Mouse (Mus musculus) cerebellum, adult 11 months (tissue): ENCODE measurements around the gene Terb1.

Experiments used
- DNase-seq: peaks from one replicate; pipeline ENCODE4 v3.0.0; 2022

Terb1 gene

DNA sequence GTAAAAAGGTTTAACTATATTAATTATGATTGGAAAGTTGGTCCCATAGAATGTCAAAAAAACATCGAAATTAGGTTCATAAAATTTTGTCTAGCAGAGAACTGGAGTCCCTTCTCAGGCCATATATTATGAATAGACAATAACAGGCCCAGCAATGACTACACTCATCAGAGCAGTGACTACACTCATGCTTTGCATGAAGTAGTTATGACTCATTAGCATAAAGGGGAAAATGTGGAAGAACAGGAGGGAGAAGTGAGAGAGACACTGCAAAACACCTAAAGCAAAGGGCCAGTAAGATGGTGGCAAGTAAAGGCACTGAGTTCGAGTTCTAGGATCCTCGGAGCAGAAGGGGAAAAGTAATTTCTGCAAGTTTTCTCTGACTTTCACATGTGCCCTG lies 63.7 kb downstream of the Terb1 start:
- DNase-seq, result no peak

DNA sequence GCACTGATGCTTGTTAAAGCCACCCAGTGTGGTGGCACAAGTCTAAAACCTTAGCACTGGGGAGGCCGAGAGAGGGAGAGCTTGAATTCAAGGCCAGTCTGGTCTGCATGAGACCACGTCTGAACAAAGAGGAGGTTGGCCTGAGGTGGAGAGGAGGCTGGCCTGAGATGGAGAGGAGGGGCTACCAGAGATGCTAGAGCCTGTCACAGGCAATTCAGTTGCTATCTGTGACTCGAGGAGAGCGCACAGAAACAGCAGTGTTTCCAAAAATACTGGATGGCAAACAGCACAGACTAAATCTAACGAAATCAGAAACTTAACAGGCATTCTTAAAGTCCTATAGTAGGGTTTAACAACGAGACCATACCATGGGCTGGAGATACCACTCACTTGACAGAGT lies 64.5 kb downstream of the Terb1 start:
- no peak for DNase-seq

DNA sequence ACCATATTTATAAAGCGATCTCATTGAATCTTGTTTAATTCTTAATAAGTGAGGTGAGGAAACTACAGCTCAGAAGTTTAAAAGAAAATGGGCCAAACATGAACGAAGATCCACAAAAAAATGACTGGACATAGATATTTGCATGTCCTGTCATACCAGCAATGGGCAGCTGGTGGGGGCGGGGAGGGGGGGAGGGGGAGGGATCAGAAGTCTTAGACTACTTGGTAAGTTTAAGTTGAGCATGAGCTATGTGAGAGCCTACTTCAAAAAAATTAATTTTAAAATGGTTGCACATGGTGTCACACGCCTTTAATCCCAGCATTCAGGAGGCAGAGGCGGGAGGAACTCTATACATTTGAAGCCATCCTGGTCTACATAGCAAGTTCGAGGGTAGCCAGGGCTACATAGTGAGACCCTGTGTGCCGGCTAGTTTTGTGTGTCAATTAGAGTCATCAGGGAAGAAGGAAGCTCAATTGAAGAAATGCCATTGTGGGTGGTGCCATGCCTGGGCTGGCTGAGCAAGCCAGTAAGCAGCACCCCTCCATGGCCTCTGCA lies 66.5 kb downstream of the Terb1 start:
- no peak for DNase-seq

DNA sequence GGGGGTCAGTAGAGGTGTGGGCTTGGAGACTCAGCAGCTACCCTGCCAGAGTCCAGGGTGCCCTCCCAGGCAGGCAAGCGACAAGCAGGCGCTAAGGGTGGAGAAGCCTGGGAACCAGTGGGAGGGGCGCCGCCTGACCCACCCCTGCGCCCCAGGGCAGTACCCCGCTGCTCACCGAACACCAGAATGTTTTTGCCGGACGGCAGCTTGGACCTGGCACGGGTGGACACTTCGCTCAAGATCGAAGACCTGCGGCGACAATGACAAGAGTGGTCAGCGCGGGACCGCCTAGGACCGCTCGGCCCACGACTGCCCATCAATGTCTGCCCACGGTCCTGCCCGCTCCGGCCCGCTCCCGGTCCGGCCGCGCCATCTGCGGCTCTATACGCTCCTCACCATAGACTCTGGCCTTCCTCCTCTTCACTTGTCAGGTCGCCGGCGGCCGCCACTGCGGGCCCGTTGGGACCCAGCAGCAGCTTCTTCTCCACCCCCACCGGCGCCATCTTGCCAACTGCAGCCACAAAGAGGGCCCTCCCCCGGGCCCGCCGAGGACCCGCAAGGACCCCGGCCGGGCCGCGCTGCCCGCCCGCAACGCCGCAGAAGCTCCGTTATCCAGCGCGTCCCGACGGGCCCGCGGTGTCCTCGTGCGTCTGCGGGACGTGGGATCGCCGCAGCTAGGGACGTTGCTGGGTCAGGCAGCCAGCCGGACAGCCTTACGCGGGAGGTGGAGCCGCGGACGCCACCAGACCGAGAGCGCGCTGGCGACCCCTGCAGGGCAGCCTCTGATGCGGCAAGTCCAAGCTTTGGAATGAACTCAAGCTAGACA lies 67.2 kb downstream of the Terb1 start, which contains the start of gene Dync1li2:
Dync1li2 (minus strand) TSS at position 749 of the 826 bp plus-strand sequence.
- DNase-seq, result peak; percentile 90

DNA sequence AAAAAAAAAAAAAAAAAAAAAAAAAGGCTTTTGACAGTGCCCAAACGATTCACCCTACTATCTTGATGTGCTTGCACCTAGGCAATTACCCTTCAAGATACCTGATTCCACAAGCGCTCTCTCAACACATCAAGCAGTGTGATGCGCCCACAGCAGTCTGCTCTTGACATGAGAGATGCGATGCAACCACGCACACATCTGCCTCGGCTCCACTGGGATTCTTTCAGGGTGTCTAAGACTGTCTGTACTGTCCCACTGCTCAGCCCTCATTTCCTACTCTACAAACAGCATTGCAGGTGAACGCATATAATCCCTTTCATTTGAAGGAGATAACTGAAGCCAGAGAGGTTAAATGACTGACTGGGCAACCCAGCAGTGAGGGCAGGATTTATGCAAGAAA lies 68.1 kb downstream of the Terb1 start:
- no peak for DNase-seq

DNA sequence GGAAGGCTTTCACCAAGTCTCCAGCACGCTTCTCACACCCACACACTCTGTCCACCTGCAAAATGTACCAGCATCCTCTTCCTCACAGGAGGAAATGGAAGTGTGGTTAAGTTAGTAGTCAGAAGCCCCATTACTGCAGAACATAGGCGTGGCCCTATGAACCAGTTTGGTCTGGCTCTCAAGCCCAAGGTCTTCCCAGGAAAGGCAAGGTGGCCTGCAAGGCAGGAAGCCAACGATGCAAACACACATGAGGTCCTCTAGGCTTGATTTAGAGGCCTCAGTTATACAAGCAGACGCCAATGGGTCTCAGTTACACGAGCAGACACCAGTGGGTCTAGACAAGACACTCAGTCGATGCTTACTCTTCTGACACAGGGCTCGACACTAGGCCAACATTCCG lies 70.2 kb downstream of the Terb1 start:
- no peak for DNase-seq

DNA sequence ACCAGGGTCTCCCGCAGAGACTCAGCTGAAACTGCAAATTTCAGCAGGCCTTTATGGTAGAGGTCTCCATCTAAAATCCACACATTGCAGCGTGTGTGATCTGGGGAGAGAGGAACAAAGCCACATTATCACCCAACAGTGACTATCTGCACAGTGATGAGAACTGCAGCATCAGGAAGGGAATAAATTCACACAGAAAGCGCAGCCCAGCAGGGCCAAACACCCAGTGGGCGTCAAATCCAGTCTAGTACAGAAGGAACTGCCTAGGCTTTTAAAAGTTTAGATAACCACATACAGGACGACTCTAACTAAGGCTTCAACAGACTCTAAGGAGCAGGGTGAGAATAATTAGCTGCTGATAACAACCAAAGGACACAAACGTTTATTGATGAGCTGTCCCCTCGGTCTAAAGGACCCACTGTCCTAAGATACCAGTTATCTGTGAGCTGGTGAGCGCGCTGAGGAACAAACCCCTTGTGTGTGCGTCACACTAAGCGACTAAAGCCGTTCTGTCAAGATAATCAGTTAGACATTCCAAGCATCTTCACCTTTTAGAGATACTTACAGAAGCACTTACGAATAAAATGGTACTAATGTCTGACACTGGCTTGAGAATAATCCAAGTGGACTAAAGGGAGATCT lies 72.1 kb downstream of the Terb1 start:
- DNase-seq, result no peak

DNA sequence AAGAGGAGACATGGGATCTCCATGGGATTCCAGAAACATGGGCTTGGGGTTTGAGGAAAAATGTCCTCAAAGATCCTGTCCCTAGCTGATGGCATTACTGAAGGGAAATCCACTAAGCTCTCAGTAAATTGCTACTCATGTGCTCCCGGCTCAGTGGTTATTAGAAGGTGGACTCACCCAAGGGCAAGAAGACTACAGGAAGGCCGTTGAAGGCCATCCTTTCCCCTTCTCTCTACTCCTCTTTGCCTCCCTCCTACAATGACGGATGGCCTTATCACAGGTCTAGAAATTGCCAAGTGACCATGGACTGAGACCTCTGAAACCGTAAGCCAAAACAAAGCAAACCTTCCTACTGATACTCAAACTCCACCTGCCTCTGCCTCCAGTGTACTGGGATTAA lies 73.1 kb downstream of the Terb1 start:
- DNase-seq, result no peak

DNA sequence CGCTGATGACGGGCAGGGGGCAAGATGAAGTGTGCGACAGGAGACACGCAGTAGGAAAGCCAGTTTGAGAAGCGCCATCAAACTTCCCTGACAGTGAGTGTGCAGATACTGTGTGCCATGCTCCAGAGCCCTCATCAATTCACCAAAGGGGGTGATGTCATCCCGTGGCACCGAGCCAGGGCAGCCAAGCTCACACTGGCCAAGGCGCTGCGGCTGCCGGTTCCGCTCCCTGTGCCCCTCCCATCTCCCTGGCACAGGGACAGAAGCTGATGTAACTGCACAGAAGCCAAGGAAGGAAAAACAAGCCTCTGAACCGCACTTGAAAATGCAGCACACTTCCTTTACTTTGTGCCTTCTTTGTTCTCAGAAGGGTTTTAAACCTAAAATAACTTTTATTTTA lies 73.7 kb downstream of the Terb1 start:
- peak; percentile 100 for DNase-seq

DNA sequence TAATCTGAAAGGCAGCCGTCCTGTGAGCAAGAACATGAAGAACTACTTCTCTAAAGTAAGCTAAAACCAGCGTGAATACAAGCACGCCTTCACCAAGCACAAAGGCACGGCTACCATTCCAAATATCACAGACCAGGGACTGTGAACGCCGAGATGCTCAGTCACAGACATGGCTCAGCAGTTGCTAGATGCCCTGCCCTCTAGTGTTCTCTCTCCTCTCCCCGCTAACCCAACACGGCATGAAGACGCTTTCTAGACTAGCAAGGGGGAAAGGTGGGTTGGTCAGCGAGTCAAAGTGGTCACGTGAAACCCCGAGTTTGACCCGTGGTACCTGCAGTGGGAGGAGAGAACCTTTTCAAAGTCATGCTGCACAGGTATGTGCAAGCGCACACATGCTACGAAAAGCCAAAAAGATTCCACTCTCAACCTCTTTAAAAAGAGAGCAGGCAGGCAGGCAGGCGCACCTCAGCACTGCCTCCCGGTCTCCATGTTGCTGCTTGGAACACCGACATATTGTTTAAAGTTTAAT lies 74.8 kb downstream of the Terb1 start:
- DNase-seq, result peak; percentile 32

DNA sequence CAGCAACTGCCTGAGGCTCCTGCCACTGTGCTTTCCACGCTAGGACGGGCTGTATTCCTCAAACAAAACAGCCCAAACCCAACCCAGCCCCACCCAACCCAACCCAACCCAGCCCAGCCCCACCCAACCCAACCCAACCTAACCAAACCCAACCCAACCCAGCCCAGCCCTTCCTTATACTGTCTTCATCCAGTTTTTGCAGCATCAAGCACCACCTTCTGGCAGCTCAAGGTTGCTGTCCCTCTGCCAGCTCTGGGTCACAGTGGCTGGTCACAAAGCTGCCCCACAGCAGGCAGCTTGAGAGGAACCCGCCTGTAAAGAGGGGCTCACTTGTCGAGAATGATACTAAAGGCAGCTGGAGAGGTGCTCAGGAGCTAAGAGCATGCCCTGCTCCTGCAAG lies 75.4 kb downstream of the Terb1 start:
- peak; percentile 42 for DNase-seq

DNA sequence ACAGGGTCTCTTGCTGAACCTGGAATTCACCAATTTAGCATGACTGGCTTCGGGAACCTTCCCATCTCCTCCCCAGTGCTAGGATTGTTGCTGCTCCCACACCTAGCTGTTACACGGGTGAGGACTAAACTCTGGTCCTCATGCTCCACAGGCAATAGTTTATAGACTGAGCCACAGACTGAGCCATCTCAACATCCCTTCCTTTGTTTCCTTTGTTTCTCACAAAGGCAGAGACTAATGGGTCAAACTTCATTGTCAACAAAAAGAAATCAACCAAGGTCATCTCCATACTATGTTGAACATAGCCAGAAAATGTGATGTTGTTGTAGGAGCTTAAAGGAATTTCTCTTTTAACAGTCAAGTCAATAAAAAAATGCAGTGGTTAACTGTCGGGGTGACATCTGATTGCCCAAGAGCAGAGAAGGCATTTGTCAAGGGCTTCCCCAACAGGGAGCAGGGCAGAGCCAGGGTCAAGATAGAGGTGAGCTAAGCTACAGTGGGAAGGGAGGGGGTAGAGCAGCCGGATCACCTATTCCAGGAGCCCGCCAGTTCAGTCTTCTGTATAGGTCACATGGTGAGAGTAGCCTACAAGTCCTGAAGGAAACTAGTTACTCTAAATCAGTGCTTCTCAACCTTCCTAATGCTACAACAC lies 76.4 kb downstream of the Terb1 start:
- DNase-seq, result no peak

DNA sequence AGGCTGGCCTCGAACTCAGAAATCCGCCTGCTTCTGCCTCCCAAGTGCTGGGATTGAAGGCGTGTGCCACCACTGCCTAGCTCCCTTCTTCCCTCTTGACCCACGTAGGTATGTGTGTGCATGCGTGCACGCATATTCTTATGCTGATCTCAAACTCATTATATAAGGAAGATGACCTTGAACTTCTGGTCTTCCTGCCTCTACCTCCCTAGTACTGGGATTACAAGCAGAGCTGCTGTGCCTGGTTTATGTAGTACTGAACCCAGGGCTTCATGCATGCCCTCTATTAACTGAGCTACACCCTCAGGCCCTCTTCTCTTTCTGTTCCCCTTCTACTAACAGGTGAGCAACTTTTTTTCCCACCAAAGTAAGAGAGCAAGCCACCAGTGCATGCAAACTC lies 77.1 kb downstream of the Terb1 start:
- no peak for DNase-seq

DNA sequence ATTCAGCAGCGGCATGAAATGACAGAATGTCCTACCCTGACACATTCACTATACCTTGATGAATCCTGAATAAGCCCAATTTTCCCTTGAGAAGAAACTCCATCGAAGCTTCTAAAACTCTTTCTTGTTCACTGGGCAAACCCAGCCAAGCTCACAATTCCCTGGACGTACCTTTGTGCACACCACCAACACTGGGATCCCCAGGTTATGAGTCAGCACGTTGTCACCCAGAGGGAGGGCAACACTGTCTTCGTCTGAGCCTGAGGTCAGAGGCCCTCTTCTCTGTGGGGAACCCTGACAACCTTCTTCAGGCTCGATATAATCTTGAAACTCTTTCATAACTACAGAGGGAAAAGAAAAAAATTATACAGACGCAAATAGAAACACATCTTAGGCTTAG lies 79.5 kb downstream of the Terb1 start:
- DNase-seq, result no peak

DNA sequence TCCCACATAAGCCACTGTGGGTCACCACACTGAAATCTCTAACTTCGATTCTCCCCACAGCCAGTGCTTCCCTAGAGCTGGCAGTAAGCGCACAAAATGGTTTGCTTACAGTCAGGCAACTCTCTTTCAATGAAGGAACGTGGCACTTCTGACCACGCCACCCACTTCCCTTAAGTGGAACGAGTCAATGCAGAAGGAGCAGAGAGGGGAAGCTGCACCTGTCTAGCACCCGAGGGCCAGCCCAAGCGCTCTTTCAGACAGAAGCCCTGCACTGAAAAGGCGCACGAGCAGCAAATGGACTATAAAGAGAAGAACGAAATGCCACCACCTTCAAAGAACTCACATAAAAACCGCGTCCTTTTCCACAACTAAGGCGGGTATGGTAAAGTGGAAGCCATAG lies 82.0 kb downstream of the Terb1 start:
- no peak for DNase-seq

DNA sequence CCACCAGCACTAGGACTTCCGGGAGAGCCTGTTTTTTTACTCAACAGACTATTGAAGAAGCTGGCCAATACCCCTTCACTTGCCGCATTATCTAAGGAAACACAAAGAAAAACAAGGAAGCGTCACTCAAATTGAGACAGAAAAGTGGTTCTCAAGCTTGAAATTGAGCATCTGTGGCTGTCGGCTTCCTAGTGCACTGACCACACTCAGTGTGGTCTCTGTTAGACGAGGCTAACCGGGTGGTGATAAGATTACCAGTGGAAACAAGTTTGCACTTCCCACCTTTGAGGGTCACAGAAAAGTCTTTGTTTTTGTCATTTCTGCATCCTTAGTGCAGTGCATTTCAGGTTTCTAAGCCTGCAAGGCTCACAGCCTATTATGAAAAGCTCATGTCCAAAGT lies 87.4 kb downstream of the Terb1 start:
- DNase-seq, result no peak

DNA sequence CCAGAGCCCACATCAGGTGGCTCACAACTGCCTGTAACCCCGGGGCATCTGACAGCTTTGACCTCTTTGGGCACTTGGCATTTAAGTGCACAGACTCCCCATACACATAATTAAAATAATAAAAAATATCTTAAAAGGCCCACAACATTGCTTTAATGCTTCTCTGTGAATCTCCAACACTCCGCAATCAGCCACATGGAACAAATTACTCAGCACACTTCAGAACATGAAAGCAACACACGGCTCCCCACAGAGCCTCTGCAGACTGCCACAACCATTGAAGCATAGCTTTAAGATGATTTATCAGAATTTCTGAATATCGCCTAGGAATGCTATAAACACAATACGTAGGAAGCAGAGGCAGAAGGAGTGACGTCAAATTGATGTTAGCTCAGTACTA lies 93.7 kb downstream of the Terb1 start:
- no peak for DNase-seq

DNA sequence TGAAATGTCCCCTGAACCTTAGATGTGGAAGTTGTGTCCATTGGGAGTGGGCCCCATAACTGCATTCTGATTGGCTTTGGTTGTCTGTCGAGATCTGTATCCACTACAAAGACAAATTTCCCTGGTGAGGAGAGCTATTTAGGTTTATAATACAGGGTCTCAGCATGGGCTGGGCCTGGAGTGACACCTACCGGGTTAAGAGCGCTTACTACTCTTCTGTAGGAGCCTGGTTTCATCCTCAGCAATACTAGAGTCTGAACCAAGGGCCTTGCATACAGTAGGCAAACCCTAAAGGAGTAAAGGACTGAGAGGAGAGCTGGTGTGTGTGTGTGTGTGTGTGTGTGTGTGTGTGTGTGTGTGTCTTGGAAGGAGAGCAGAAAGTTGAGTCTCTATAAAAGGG lies 95.5 kb downstream of the Terb1 start:
- DNase-seq, result no peak

DNA sequence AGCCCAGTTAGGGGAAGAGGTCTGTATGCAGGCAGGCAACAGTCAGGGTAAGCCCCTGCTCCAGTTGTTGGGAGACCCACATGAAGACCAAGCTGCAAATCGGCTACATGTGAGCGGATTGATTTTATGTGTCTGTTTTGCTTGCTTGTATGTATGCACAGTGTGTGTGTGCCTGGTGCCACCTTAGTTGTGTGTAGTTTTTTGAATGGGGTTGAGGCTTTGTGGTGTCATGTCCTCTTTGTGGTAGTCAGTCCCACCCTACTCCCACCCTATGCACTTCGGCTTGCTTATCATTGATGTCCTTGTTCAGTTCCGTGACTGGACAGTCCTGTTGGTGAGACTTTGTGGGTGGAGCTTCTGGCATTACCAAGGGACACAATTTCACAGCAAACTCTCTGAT lies 95.9 kb downstream of the Terb1 start:
- DNase-seq, result no peak

DNA sequence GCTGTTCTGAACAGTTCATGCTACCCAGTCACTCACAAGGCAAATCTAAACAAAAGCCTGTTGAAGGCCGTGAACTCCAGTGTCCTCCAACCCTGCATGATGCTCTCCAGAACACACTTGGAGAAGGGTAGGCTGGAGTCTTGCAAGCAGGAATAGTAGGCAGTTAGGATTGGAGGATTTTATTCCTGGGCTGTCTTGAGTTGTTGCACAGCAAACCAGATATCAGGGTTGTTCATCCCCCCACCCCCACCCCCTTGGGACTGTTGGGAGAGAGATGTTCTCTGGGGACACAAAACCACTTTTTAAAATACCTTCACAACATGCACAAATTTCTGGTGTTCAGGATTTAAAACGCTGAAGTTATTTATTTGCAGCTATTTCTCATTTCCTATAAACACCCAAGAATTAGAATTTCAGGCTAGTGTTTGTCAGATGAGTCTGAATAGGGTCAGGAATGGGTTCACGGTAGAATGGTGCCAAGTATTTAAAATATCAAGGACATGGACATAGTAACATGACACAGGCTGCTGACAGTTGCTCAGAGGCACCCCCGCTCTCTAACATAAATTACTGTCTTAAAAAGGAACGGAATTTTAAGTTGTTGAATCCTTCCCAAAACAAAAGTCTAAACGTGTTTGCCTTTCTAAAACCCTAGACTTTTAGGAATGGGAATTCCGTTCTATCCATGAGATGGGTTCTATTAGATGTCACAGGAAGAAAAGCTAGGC lies 96.7 kb downstream of the Terb1 start:
- no peak for DNase-seq

DNA sequence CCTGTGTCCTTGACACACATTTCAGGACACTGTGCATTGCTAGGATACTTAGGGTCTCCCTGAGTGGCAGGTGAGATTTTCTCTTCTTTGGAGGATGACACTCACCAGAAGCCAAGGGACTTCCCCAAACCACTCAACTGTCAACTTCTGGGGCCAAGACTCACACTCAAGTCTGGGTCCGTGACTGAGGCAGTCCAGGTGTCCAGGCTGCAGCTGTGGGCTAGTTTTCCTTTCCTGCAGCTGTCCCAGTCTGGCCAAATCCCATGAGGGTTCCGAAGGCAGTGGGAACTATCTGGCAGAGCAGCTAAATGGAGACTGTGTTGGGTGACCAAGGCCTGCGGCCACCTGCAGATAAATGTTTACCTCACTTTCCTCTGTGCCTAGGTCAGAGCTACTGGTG lies 97.7 kb downstream of the Terb1 start:
- DNase-seq, result no peak

DNA sequence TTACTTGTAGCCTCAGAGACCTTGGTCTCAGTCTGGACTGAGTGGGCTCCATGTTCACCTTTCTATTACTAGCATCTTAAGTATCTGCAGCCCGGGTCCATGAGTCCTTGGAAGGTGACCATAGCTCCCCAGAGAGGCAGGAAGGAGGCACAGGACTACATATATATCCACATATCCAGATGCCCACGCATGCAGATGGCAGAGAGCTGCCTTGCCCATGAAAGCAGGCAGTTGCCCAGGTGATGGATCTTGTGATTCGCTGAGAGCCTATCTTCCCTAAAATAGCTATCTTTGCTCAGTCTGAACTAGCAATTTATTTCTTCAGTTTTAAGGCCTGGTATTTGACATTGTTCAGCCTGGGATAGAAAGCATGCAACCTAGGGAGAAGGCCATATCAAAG lies 98.2 kb downstream of the Terb1 start:
- DNase-seq, result no peak
